Mouse (Mus musculus): ENCODE data around the gene Vegfb. TPM values are rescaled to one million over a fixed set of nuclear protein-coding genes. Genes with fewer than 3 reads are reported as not detected.
A peak's percentile ranks its signal among the peaks of the same experiment; 100 is the strongest.

The Vegfb gene
- polyA plus RNA-seq, 1 experiment from 2014 or later: 29.5 TPM

DNA sequence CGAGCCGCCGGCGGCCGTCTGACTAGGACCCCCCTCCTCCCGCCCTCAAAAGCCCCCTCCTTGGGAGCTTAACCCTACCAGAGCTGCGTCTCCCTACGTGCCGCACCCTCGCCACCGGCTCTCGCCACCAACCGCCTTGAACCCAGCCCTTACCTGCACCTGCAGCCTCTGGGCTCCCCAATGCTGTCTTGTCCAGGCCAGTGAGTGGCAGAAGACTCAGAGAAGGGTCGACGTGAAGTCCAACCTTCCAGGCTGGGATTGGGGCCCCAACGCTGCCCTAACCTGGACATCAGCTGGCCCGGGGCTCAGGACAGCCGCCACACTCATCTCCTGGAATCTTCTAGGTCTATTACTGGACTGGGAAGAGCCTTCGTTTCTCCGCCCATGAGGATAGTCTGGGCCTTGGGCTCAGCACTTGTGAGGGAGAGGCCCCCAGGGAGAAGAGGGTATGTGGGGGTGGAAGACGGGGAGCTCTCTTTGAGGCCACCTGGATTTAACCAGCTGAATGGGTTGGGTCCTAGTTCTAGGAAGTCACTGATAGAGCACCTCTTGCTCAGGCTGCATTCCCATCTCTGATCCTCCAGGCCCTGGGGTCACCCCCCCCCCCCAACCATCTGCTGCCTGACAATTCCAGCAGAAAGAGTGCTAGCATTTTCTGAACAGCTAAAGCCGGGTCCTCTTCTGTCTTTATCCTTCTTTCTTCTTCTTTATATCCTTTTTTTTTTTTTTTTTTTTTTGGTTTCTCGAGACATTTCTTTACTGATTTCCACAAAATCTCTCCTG lies 53.1 kb downstream of the Vegfb start, which contains the start of gene Kcnk4:
Gene Kcnk4 (minus strand): TSS at position 321 of the 783 bp plus-strand sequence.
- Histone ChIP-seq H3K36me3 (ENCODE audit: control insufficient read depth, insufficient read depth, low read length) (no peaks in the 10 kb centered on the region), H3K4me2 (ENCODE audit: low read depth, low read length, severe bottlenecking) (peak within 1 kb of the TSS; percentile 41), H3K9me3 (ENCODE audit: control insufficient read depth, low read length) (no peaks in the 10 kb centered on the region), H3K9ac (ENCODE audit: low read length) (peak within 1 kb of the TSS; percentile 5; the same call in 1 of the 2 replicates), H3K27me3 (ENCODE audit: control insufficient read depth, insufficient read depth, low read length) (peaks cover 57% of the 10 kb centered on the region), H3K27ac (ENCODE audit: low read depth, low read length) (no peak within 1 kb of the TSS), H3K4me3 (ENCODE audit: low read depth, low read length) (peak within 1 kb of the TSS; percentile 22), H3K4me1 (replicated peaks; ENCODE audit: control insufficient read depth, insufficient read depth, low read length) (peaks cover 7% of the 10 kb centered on the region; the same call in 1 of the 2 replicates)
- 10% methylated on average over 23 of the region's 23 CpGs for WGBS
- DNase-seq (ENCODE audit: low spot score) (no peak), ATAC-seq (replicated peaks; ENCODE audit: low FRiP score) (no peak)

DNA sequence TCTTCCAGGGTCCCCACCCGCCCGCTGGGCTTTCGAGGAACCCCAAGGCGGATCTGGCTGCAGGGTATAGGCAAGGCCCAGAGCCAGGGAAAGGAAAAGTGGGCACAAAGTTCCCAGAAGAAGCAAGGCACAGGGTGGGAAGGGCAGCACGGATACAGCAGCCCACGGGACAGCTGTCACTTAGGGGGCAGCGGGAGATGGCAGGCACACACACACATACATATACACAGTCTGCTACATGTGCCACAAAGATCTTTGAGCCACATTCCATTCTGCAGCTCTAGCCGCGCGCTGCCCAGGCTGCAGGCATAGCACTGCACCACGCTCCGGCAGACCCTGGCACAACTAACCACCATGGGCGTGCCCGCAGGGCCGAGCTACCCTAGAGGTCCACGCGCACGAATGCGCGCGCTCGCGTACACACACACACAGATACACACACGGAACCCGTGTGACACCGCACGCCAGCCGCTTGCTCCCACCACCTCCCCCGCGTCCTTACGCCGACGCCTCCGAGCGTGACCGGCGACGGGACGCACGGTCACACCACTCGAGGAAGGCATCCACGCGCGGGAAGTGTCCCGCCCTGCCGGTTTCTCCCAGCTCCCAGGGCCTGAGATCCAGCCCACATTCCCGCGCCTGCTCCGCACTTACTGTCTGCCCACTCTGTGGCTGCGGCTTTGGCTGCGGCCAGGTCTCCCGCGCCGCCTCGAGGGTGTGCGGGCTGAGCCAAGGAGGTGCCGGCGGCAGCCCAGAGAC lies 53.8 kb downstream of the Vegfb start:
- 3% methylated on average over 56 of the region's 58 CpGs for WGBS
- ATAC-seq (replicated peaks; ENCODE audit: low FRiP score) (0 out of 2 replicates have a peak, but pooled peaks have one; percentile 39), DNase-seq (ENCODE audit: low spot score) (no peak)
- Histone ChIP-seq H3K27me3 (ENCODE audit: control insufficient read depth, insufficient read depth, low read length) (peaks cover 60% of the 10 kb centered on the region), H3K9ac (ENCODE audit: low read length) (peak overlapping the region; percentile 5; the same call in 1 of the 2 replicates), H3K4me2 (ENCODE audit: low read depth, low read length, severe bottlenecking) (peak overlapping the region; percentile 41), H3K36me3 (ENCODE audit: control insufficient read depth, insufficient read depth, low read length) (no peaks in the 10 kb centered on the region), H3K4me1 (replicated peaks; ENCODE audit: control insufficient read depth, insufficient read depth, low read length) (peaks cover 7% of the 10 kb centered on the region; the same call in 1 of the 2 replicates), H3K27ac (ENCODE audit: low read depth, low read length) (no peak overlapping the region), H3K9me3 (ENCODE audit: control insufficient read depth, low read length) (no peaks in the 10 kb centered on the region), H3K4me3 (ENCODE audit: low read depth, low read length) (peak overlapping the region; percentile 22)

- Histone ChIP-seq H3K4me1 (replicated peaks; ENCODE audit: control insufficient read depth, insufficient read depth, low read length) (peaks cover 7% of the 10 kb centered on the region; the same call in 1 of the 2 replicates), H3K27me3 (ENCODE audit: control insufficient read depth, insufficient read depth, low read length) (peaks cover 63% of the 10 kb centered on the region), H3K4me2 (ENCODE audit: low read depth, low read length, severe bottlenecking) (no peak overlapping the region), H3K36me3 (ENCODE audit: control insufficient read depth, insufficient read depth, low read length) (no peaks in the 10 kb centered on the region), H3K27ac (ENCODE audit: low read depth, low read length) (no peak overlapping the region), H3K4me3 (ENCODE audit: low read depth, low read length) (no peak overlapping the region; the same call in 1 of the 2 replicates), H3K9me3 (ENCODE audit: control insufficient read depth, low read length) (no peaks in the 10 kb centered on the region), H3K9ac (ENCODE audit: low read length) (no peak overlapping the region)
- DNase-seq (ENCODE audit: low spot score) (no peak), ATAC-seq (replicated peaks; ENCODE audit: low FRiP score) (no peak)
- 20% methylated on average over 4 of the region's 4 CpGs for WGBS
Observed at GRCm38 (mm10) chr19:6933102-6933435, 54.4 kb downstream of the Vegfb start.

Other genes starting within 250 kb of the Vegfb start
- gene Rps6ka4, start 147.0 kb downstream of the Vegfb start, polyA plus RNA-seq (2014; fragmentation: Nextera tagmentation; extraction: Ambion mirVana): 6.0 and 7.2 TPM in 2 replicates
- gene Ccdc88b, start 129.4 kb downstream of the Vegfb start, polyA plus RNA-seq (2014; fragmentation: Nextera tagmentation; extraction: Ambion mirVana): 0.56 and 0.80 TPM in 2 replicates
- gene Trmt112, start 78.0 kb downstream of the Vegfb start, polyA plus RNA-seq (2014; fragmentation: Nextera tagmentation; extraction: Ambion mirVana): 144 and 152 TPM in 2 replicates
- gene Prdx5, start 77.5 kb downstream of the Vegfb start, polyA plus RNA-seq (2014; fragmentation: Nextera tagmentation; extraction: Ambion mirVana): 105 and 106 TPM in 2 replicates
- gene Esrra, start 65.8 kb downstream of the Vegfb start, polyA plus RNA-seq (2014; fragmentation: Nextera tagmentation; extraction: Ambion mirVana): 5.4 TPM in 2 replicates
- gene Catsperz, start 62.3 kb downstream of the Vegfb start, polyA plus RNA-seq (2014; fragmentation: Nextera tagmentation; extraction: Ambion mirVana): not detected in 2 replicates
- gene Kcnk4, start 53.1 kb downstream of the Vegfb start, polyA plus RNA-seq (2014; fragmentation: Nextera tagmentation; extraction: Ambion mirVana): not detected in 2 replicates
- gene Bad, start 45.8 kb downstream of the Vegfb start, polyA plus RNA-seq (2014; fragmentation: Nextera tagmentation; extraction: Ambion mirVana): 56.6 and 57.0 TPM in 2 replicates
- gene Gpr137, start 45.2 kb downstream of the Vegfb start, polyA plus RNA-seq (2014; fragmentation: Nextera tagmentation; extraction: Ambion mirVana): 32.7 and 34.3 TPM in 2 replicates
- gene Ppp1r14b, start 12.7 kb downstream of the Vegfb start, polyA plus RNA-seq (2014; fragmentation: Nextera tagmentation; extraction: Ambion mirVana): 305 and 329 TPM in 2 replicates
- gene Plcb3, start 11.2 kb downstream of the Vegfb start, polyA plus RNA-seq (2014; fragmentation: Nextera tagmentation; extraction: Ambion mirVana): 21.2 and 24.1 TPM in 2 replicates
- gene Fkbp2, start 7.2 kb downstream of the Vegfb start, polyA plus RNA-seq (2014; fragmentation: Nextera tagmentation; extraction: Ambion mirVana): 65.4 and 80.7 TPM in 2 replicates
- 14.5 and 18.8 TPM in 2 replicates for gene Dnajc4, start 4.9 kb upstream of the Vegfb start, polyA plus RNA-seq (2014; fragmentation: Nextera tagmentation; extraction: Ambion mirVana)
- gene Nudt22, start 8.5 kb upstream of the Vegfb start, polyA plus RNA-seq (2014; fragmentation: Nextera tagmentation; extraction: Ambion mirVana): 13.5 and 14.6 TPM in 2 replicates
- 12.8 and 14.9 TPM in 2 replicates for gene Trpt1, start 8.5 kb upstream of the Vegfb start, polyA plus RNA-seq (2014; fragmentation: Nextera tagmentation; extraction: Ambion mirVana)
- 8.0 and 8.5 TPM in 2 replicates for gene Fermt3, start 31.8 kb upstream of the Vegfb start, polyA plus RNA-seq (2014; fragmentation: Nextera tagmentation; extraction: Ambion mirVana)
- 428 and 444 TPM in 2 replicates for gene Stip1, start 52.3 kb upstream of the Vegfb start, polyA plus RNA-seq (2014; fragmentation: Nextera tagmentation; extraction: Ambion mirVana)
- 3.6 and 4.0 TPM in 2 replicates for gene Macrod1, start 69.2 kb upstream of the Vegfb start, polyA plus RNA-seq (2014; fragmentation: Nextera tagmentation; extraction: Ambion mirVana)
- 7.7 and 9.0 TPM in 2 replicates for gene Flrt1, start 118.1 kb upstream of the Vegfb start, polyA plus RNA-seq (2014; fragmentation: Nextera tagmentation; extraction: Ambion mirVana)
- gene Otub1, start 218.7 kb upstream of the Vegfb start, polyA plus RNA-seq (2014; fragmentation: Nextera tagmentation; extraction: Ambion mirVana): 238 and 256 TPM in 2 replicates
- gene Cox8a, start 230.0 kb upstream of the Vegfb start, polyA plus RNA-seq (2014; fragmentation: Nextera tagmentation; extraction: Ambion mirVana): 678 and 706 TPM in 2 replicates